Mouse (Mus musculus) small intestine, adult 2 months (tissue): ENCODE results near the gene BC049730.

Experiments
- CTCF ChIP-seq: fragments of 200-500 bp; IDR thresholded peaks from 2 replicates; pipeline ENCODE4 v1.5.1; 2012; ENCODE audit warnings: low read depth, mild to moderate bottlenecking, control low read depth, inconsistent platforms, low read length, moderate library complexity, mixed read lengths; ENCODE audit not compliant: insufficient replicate concordance, insufficient read length; ENCODE audit errors: extremely low read depth
- POLR2A ChIP-seq: fragments of 200-500 bp; IDR thresholded peaks from 2 replicates; pipeline ENCODE4 v1.6.1; 2012; ENCODE audit warnings: low read depth, mild to moderate bottlenecking, control low read depth, inconsistent platforms, low read length, moderate library complexity

- no peak for TF ChIP-seq POLR2A
- TF ChIP-seq CTCF, result no peak
Observed at GRCm38 (mm10) chr7:24762574-24762973, 53.5 kb downstream of the BC049730 start.
